8 mouse cellular contexts compared by ENCODE assay signal in the genomic region with DNA sequence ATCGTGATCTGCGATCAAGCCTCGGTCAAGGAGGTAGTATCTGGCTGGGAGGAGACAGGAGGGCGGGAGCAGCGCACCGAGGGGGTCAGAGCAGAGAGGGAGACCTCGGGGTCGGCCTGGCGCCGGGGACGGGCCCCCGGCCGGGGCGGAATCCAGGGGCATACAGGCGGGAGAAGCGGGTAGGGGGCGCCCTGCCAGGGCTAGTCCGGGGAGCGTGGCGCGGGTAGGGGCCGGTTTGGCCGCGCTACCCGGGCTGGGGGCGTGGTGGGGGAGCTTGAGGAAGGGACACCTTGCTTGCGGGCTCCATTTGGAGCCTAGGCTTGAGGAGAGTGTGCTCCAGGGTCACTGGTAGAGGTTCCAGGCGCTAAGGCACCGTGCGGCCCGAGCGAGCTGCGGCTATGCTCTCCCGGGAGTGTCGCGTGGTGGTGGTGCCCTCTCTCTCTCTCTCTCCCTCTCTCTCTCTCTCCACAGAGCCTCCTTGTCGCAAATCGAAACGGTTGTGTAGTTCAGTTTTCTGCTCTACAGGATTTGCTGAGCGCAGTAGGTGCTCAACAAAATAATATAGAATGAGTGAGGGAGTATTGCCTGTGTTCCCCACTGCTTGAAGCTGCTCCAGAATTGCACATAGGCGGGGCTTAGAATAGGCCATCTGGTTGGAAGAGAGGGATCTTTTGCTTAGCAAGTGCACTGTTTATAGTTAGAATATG. TPM values are rescaled to one million over a fixed set of nuclear protein-coding genes. Genes with fewer than 3 reads are reported as not detected.
A peak's percentile ranks its signal among the peaks of the same experiment; 100 is the strongest.
DNase-seq lines count a peak whose midpoint lies in the region; ATAC-seq lines count a peak whose summit lies in the region.

No protein-coding gene starts in this region.

- H3K4me2 ChIP-seq in hindbrain, embryonic 16.5 days (ENCODE audit: low read length), result peak overlapping the region; percentile 91
- peak overlapping the region; percentile 99 for H3K4me2 ChIP-seq in liver, embryonic 15.5 days

- intact Hi-C loops in heart, postnatal 36 days (cut with DNase I), result loop anchor here (2.0 to 10.0 kb wide), 3 partner anchors 23 to 1701 kb away; a partner anchor contains a TSS

- no peaks in the 10 kb centered on the region for H3K9me3 ChIP-seq in hindbrain, embryonic 16.5 days (ENCODE audit: control insufficient read depth, low read length)
- no peaks in the 10 kb centered on the region for H3K9me3 ChIP-seq in liver, embryonic 15.5 days (replicated peaks)

- WGBS in hindbrain, embryonic 16.5 days, result 0% methylated on average over 40 of the region's 41 CpGs
- under 1% methylated on average over 39 of the region's 41 CpGs for whole genome bisulfite sequencing in liver, embryonic 15.5 days (ENCODE audit: insufficient replicate concordance)

- peak; percentile 41 for ATAC-seq in erythroblast, adult 5-6 weeks (replicated peaks; ENCODE audit: low FRiP score, poor library complexity, severe bottlenecking)
- ATAC-seq in hindbrain, embryonic 16.5 days, result peak; percentile 45
- peak; percentile 7 for ATAC-seq in liver, embryonic 15.5 days (ENCODE audit: insufficient read depth)
- no peak for ATAC-seq in activated CD4-positive, CD25-positive, alpha-beta regulatory T cell, adult 4 months

- H3K27ac ChIP-seq in hindbrain, embryonic 16.5 days (ENCODE audit: low read depth, low read length), result peak overlapping the region; percentile 94
- H3K27ac ChIP-seq in liver, embryonic 15.5 days (replicated peaks), result peak overlapping the region; percentile 92

- no peaks in the 10 kb centered on the region for H3K27me3 ChIP-seq in hindbrain, embryonic 16.5 days (replicated peaks; ENCODE audit: control insufficient read depth, insufficient read depth, low read length)
- H3K27me3 ChIP-seq in liver, embryonic 15.5 days, result no peaks in the 10 kb centered on the region

- H3K4me3 ChIP-seq in hindbrain, embryonic 16.5 days (ENCODE audit: low read length), result peak overlapping the region; percentile 78
- peak overlapping the region; percentile 80 for H3K4me3 ChIP-seq in liver, embryonic 15.5 days (replicated peaks)

- peaks cover 16% of the 10 kb centered on the region for H3K36me3 ChIP-seq in hindbrain, embryonic 16.5 days (ENCODE audit: control insufficient read depth, insufficient read depth, low read length)
- H3K36me3 ChIP-seq in liver, embryonic 15.5 days (replicated peaks), result peaks cover 36% of the 10 kb centered on the region

- peak; percentile 47 for DNase-seq in heart, adult 8-10 months (ENCODE audit: low spot score)
- no peak for DNase-seq in heart, postnatal 36 days
- DNase-seq in NIH3T3 (ENCODE audit: low read depth), result peak; percentile 67
- peak; percentile 54 for DNase-seq in right cerebral cortex, adult 18-20 months

- H3K9ac ChIP-seq in hindbrain, embryonic 16.5 days (ENCODE audit: low read depth, low read length), result peak overlapping the region; percentile 96
- peak overlapping the region; percentile 90 for H3K9ac ChIP-seq in liver, embryonic 15.5 days

- peaks cover 20% of the 10 kb centered on the region for H3K4me1 ChIP-seq in hindbrain, embryonic 16.5 days (ENCODE audit: control insufficient read depth, insufficient read depth, low read depth, low read length)
- peaks cover 56% of the 10 kb centered on the region for H3K4me1 ChIP-seq in liver, embryonic 15.5 days (replicated peaks)

RNA-seq across cellular contexts. Expression of a gene that starts 0.5 kb away (rescaled TPM):
- 10 to 100 TPM; 68.8 to 90.5 (median 77.6) TPM for total RNA-seq in heart, adult 8-10 months (2022)
- 10 to 100 TPM; 65.0 to 75.6 TPM for total RNA-seq in heart, postnatal 36 days (2021)
- 5.4 and 7.9 TPM in 2 replicates for total RNA-seq in erythroblast, adult 5-6 weeks (2015; ENCODE audit: low replicate concordance)
- 5.7 and 10.0 TPM in 2 replicates for total RNA-seq in erythroblast, adult 5-6 weeks (2017; ENCODE audit: low replicate concordance)
- polyA plus RNA-seq in hindbrain, embryonic 16.5 days (2015; fragmentation: Nextera tagmentation; extraction: Ambion mirVana), result 40.1 and 44.4 TPM in 2 replicates
- polyA plus RNA-seq in liver, embryonic 15.5 days (2015; fragmentation: Nextera tagmentation; extraction: Ambion mirVana), result 19.8 and 20.4 TPM in 2 replicates
- 10 to 100 TPM; 10.9 to 14.0 TPM for polyA plus RNA-seq in activated CD4-positive, CD25-positive, alpha-beta regulatory T cell, adult 4 months (2017; shearing (Covaris generic))

RNA-seq across cellular contexts. Expression of a gene that starts 1.2 kb away (rescaled TPM):
- total RNA-seq in heart, adult 8-10 months (2022), result 100 to 1,000 TPM; 104 to 116 (median 107) TPM
- total RNA-seq in heart, postnatal 36 days (2021), result 10 to 100 TPM; 94.6 to 99.1 TPM
- total RNA-seq in erythroblast, adult 5-6 weeks (2015; ENCODE audit: low replicate concordance), result 4.2 and 8.6 TPM in 2 replicates
- 14.3 and 15.8 TPM in 2 replicates for total RNA-seq in erythroblast, adult 5-6 weeks (2017; ENCODE audit: low replicate concordance)
- polyA plus RNA-seq in hindbrain, embryonic 16.5 days (2015; fragmentation: Nextera tagmentation; extraction: Ambion mirVana), result 184 and 218 TPM in 2 replicates
- 104 and 112 TPM in 2 replicates for polyA plus RNA-seq in liver, embryonic 15.5 days (2015; fragmentation: Nextera tagmentation; extraction: Ambion mirVana)
- 100 to 1,000 TPM; 132 to 197 TPM for polyA plus RNA-seq in activated CD4-positive, CD25-positive, alpha-beta regulatory T cell, adult 4 months (2017; shearing (Covaris generic))

RNA-seq across cellular contexts. Expression of a gene that starts 5.9 kb away (rescaled TPM):
- total RNA-seq in heart, adult 8-10 months (2022), result not detected
- not detected for total RNA-seq in heart, postnatal 36 days (2021)
- not detected in 2 replicates for total RNA-seq in erythroblast, adult 5-6 weeks (2015; ENCODE audit: low replicate concordance)
- total RNA-seq in erythroblast, adult 5-6 weeks (2017; ENCODE audit: low replicate concordance), result not detected in 2 replicates
- 0.15 TPM in 1 of 2 replicates, not detected in the other for polyA plus RNA-seq in hindbrain, embryonic 16.5 days (2015; fragmentation: Nextera tagmentation; extraction: Ambion mirVana)
- 0.53 TPM in 1 of 2 replicates, not detected in the other for polyA plus RNA-seq in liver, embryonic 15.5 days (2015; fragmentation: Nextera tagmentation; extraction: Ambion mirVana)
- not detected for polyA plus RNA-seq in activated CD4-positive, CD25-positive, alpha-beta regulatory T cell, adult 4 months (2017; shearing (Covaris generic))

RNA-seq across cellular contexts. Expression of a gene that starts 21.6 kb away (rescaled TPM):
- 10 to 100 TPM; 60.4 to 67.0 (median 64.4) TPM for total RNA-seq in heart, adult 8-10 months (2022)
- 10 to 100 TPM; 70.7 to 73.8 TPM for total RNA-seq in heart, postnatal 36 days (2021)
- total RNA-seq in erythroblast, adult 5-6 weeks (2015; ENCODE audit: low replicate concordance), result 80.3 and 91.8 TPM in 2 replicates
- total RNA-seq in erythroblast, adult 5-6 weeks (2017; ENCODE audit: low replicate concordance), result 24.3 and 35.9 TPM in 2 replicates
- polyA plus RNA-seq in hindbrain, embryonic 16.5 days (2015; fragmentation: Nextera tagmentation; extraction: Ambion mirVana), result 133 and 167 TPM in 2 replicates
- polyA plus RNA-seq in liver, embryonic 15.5 days (2015; fragmentation: Nextera tagmentation; extraction: Ambion mirVana), result 190 and 206 TPM in 2 replicates
- polyA plus RNA-seq in activated CD4-positive, CD25-positive, alpha-beta regulatory T cell, adult 4 months (2017; shearing (Covaris generic)), result 100 to 1,000 TPM; 163 to 193 TPM

RNA-seq across cellular contexts. Expression of a gene that starts 21.8 kb away (rescaled TPM):
- total RNA-seq in heart, adult 8-10 months (2022), result under 1 TPM; 0.28 to 0.44 (median 0.33) TPM
- total RNA-seq in heart, postnatal 36 days (2021), result under 1 TPM; 0.22 to 0.58 TPM
- 0.19 and 1.5 TPM in 2 replicates for total RNA-seq in erythroblast, adult 5-6 weeks (2015; ENCODE audit: low replicate concordance)
- total RNA-seq in erythroblast, adult 5-6 weeks (2017; ENCODE audit: low replicate concordance), result 0.34 TPM in 1 of 2 replicates, not detected in the other
- polyA plus RNA-seq in hindbrain, embryonic 16.5 days (2015; fragmentation: Nextera tagmentation; extraction: Ambion mirVana), result 20.4 and 22.1 TPM in 2 replicates
- polyA plus RNA-seq in liver, embryonic 15.5 days (2015; fragmentation: Nextera tagmentation; extraction: Ambion mirVana), result 0.60 and 0.67 TPM in 2 replicates
- polyA plus RNA-seq in activated CD4-positive, CD25-positive, alpha-beta regulatory T cell, adult 4 months (2017; shearing (Covaris generic)), result under 1 TPM; 0.10 to 0.81 TPM

Comparison
In these comparisons a context has a peak if more than half of its experiments do, and no peak if none do; other contexts are left out.
1. DNase-seq: peak in heart, adult 8-10 months (single experiment), NIH3T3 (single experiment) and right cerebral cortex, adult 18-20 months (single experiment); none in heart, postnatal 36 days (0 of 2).
2. RNA of a gene that starts 0.5 kb away (total RNA-seq): 68.8 to 90.5 TPM in heart, adult 8-10 months and 65.0 to 75.6 TPM in heart, postnatal 36 days; 5.4 to 10.0 TPM in erythroblast, adult 5-6 weeks; every median in the first group is over 4 times any median in the second.
3. RNA of a gene that starts 1.2 kb away (total RNA-seq): 104 to 116 TPM in heart, adult 8-10 months and 94.6 to 99.1 TPM in heart, postnatal 36 days; 4.2 to 15.8 TPM in erythroblast, adult 5-6 weeks; every median in the first group is over 4 times any median in the second.